Mouse (Mus musculus) urinary bladder, postnatal 4 days (tissue): ENCODE results near the gene Numb.

Source experiments
- DNase-seq, 2 experiments: peaks; one replicate each; pipeline ENCODE4 v3.0.0; 2021 to 2022; ENCODE audit warnings: low spot score in 2 of 2

Numb gene

GRCm38 (mm10) chr12:83782669-83783068 is 139.1 kb downstream of the Numb start:
- no peak for DNase-seq

GRCm38 (mm10) chr12:83781640-83782278 is 140.0 kb downstream of the Numb start:
- DNase-seq = peak in 1 of 2 experiments; percentile 58

- no peak for DNase-seq
These were observed 140.5 kb downstream of the Numb start for GRCm38 (mm10) chr12:83781204-83781603.

GRCm38 (mm10) chr12:83780181-83780580 is 141.6 kb downstream of the Numb start:
- DNase-seq = no peak

GRCm38 (mm10) chr12:83776766-83777165 is 145.0 kb downstream of the Numb start:
- DNase-seq = no peak

GRCm38 (mm10) chr12:83775621-83776020 is 146.1 kb downstream of the Numb start:
- no peak for DNase-seq

GRCm38 (mm10) chr12:83770418-83771256 is 151.1 kb downstream of the Numb start:
- peak in 1 of 2 experiments; percentile 57 for DNase-seq

- no peak for DNase-seq
These were observed 153.4 kb downstream of the Numb start for GRCm38 (mm10) chr12:83768235-83768899.

GRCm38 (mm10) chr12:83767833-83768232 is 153.9 kb downstream of the Numb start:
- no peak for DNase-seq

GRCm38 (mm10) chr12:83765965-83766603 is 155.7 kb downstream of the Numb start:
- DNase-seq = no peak

GRCm38 (mm10) chr12:83764519-83764918 is 157.2 kb downstream of the Numb start:
- DNase-seq = no peak

- no peak for DNase-seq
These were observed 157.7 kb downstream of the Numb start for GRCm38 (mm10) chr12:83764044-83764365.

- no peak for DNase-seq
These were observed 158.3 kb downstream of the Numb start, which contains the start of gene Papln for GRCm38 (mm10) chr12:83763311-83764043. Gene Papln (plus strand): TSS chr12:83763634.

GRCm38 (mm10) chr12:83762706-83763105 is 159.0 kb downstream of the Numb start:
- no peak for DNase-seq

- no peak for DNase-seq
These were observed 161.5 kb downstream of the Numb start for GRCm38 (mm10) chr12:83760201-83760600.

GRCm38 (mm10) chr12:83758735-83759134 is 163.0 kb downstream of the Numb start:
- no peak for DNase-seq

GRCm38 (mm10) chr12:83752495-83752894 is 169.2 kb downstream of the Numb start:
- peak in 1 of 2 experiments; percentile 58 for DNase-seq

GRCm38 (mm10) chr12:83749186-83749585 is 172.5 kb downstream of the Numb start:
- DNase-seq = no peak
